Mouse (Mus musculus): Measurements from ENCODE around the gene Flna. TPM values are rescaled to one million over a fixed set of nuclear protein-coding genes. Genes with fewer than 3 reads are reported as not detected.
A peak's percentile ranks its signal among the peaks of the same experiment; 100 is the strongest.

The Flna gene
- total RNA-seq (2021) = 100 to 1,000 TPM; 434 to 445 TPM

DNA sequence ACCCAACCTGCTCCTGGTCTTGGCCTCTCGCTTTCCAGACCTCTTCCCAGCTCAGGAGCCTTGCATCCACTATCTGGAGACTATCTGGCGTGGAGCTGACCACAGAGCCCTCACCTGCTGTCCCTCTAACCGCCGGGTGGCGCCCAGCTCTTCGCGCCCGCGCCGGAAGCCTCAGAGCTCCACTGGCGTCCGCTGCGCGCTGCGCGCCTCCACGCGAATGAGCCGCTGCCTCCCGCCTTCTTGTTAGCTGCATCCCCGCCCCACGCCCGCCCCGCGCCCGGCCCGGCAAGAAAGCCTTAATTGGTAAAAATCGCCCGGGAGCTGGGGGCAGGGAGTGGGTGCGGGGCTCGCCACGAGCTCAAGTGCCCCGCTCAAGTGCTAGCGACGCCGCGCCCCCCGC is at the start of gene Flna:
Flna (minus strand) TSS at position 206 of the 400 bp plus-strand sequence.
- peak; percentile 54 for DNase-seq
- intact Hi-C loops (cut with DNase I) = loop anchor here (5.0 to 10.0 kb wide), 2 partner anchors 135 to 163 kb away; no protein-coding TSS in a partner anchor

DNA sequence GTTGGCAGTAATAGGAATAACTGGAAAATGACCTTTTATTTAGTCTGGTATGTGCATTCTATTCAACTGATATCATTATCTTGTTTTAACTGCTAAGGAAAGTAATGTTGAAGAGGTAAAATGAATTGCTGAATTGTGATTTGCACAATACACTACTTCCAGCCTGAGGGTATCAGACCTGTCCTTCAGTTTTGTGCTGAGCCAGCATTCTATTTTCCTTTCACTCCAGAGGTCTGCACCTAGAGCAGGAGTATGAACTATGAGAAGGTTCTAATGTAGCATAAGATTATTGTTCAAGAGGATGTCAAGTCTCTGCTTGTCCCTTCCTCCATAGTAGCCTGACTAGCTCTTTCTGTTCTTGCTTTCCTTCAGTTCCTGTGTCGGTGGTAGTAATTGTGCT is 48.7 kb upstream of the Flna start:
- intact Hi-C loops (cut with DNase I) = no loop called here
- no peak for DNase-seq

DNA sequence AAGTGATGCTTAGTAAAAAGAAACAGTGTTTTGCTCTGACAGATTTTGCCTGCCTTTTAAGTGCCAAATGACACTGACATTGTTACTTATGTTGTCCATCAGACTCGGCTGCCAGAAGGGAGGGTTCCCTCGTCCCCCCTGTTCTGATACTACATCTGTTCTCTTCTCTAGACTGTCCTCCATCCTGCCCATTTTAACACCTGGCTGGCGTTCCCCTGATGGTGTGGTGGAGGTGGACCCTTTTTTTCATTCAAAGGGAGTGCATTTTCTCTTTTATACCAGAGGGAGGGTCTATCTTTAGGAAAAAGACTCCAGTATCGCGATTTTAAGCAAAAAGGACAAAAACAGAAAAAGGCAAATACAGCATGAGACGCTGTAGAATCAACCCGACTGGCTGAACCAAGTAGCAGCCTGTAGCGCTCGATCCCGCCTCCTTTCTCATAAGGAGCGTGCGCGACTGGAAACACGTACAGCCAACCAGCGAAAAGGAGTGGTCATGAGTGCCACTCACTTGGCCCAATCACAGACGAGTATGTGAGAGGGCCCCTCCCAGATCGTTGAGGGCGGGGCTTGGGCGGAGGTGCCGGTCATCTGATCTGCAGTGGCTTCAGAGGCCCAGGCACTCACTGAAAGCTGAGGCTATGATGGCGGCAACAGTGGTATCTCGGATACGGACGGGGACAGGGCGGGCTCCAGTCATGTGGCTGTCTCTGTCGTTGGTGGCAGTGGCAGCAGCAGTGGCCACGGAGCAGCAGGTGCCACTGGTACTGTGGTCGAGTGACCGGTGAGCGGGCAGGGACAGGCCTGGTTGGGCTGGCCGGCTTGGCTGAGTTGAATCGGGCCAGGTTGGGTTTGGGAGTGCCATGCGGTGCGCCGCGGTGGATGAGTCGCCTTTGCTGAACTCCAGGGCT is 47.2 kb upstream of the Flna start, which contains the start of gene Atp6ap1:
Atp6ap1 (plus strand) TSS at position 560 of the 911 bp plus-strand sequence.
- DNase-seq = peak; percentile 94
- intact Hi-C loops (cut with DNase I) = no loop called here

DNA sequence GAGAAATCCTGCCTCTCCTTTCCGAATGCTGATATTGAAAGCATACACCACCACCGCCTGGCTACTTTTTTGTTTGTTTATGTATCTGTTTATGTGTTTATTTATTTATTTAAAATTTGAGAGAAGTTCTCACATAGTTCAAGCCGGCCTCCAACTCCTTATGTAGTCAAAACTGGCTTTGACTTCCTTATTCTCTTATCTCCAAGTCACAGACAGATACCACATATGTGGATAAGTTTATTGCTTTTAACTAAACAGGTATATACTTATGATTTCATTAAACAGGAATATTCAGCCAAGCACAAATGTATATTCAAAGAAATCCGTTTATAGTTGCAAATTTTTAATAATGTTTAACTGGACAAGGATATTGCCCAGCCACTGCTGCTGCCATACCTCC is 43.8 kb upstream of the Flna start:
- intact Hi-C loops (cut with DNase I) = no loop called here
- no peak for DNase-seq

DNA sequence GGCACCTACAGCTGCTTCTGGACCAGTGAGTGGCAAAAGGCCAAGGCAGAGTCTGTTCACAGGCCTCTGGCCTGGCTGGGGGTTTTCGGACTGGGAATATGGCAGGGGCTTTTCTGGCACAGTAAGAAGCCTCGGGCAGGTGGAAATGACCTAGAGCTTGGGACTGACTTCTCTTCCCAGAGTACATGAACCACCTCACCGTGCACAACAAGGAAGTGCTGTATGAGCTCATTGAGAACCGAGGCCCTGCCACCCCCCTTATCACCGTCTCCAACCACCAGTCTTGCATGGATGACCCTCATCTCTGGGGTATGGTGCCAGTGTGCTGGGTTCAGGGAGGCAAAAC is 33.4 kb upstream of the Flna start:
- no peak for DNase-seq
- intact Hi-C loops (cut with DNase I) = no loop called here

DNA sequence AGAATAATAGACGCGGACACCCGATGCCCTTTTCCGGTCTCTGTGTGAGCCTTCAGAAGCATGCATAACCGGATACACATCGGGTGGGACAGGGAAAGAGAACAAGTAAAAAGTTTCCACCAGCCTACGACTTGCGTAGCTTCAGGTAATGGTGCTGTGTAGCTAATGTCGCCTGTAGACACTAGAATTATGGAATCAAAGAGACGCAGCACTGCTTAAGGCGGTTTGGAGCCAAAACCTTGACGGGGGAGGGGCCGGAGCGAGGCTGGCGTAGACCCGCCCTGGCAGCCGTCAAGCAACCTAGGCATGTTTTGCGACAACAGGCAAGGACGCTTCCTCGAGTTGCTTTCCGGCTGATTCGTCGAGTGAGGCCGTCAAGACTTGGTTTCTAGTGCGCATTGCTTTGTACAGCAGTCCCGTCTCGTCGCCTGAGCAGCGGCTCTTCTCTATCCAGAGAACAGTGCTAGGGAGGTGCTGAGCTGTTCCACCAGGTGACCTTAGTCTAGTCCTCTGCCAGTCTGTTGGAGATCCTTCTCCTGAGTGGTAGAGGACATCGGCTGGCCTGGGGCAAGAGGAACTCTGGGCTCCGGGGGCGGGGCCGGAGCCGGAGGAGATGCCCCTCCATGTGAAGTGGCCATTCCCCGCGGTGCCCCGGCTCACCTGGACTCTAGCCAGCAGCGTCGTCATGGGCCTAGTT is 32.9 kb upstream of the Flna start:
- peak; percentile 86 for DNase-seq
- intact Hi-C loops (cut with DNase I) = no loop called here

DNA sequence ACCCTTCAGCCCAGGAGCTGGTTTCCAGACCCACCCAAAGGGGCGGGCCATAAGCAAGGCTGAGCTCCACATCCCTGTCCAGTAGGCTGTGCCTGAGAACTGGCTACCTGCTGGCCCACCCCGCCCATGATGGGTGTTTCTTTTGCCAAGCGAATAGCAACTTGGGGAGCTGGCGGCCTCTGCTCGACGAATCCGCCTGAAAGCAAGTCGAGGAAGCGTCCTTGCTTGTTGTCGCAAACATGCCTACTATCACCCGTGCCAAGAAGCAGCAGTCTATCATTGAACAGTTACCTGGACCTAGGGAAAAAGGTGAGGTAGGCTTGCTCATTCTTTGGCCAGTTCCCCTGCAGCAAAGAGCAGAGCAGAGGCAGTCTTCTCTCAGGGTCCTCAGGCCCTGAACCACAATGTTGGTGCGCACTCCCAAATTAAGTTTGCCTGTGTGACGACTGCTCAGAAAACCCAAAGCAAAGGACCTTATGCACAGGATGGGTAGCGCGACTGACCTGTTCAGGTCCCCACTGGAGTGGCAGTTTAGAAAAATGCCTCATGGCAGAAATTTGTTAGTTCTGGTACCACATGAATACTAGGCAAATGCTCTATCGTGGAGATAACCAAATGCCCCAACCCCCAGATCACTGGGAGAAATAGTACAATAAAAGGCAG is 32.2 kb upstream of the Flna start, which contains the start of the genes Taz and Dnase1l1:
Taz (plus strand) TSS at position 181 of the 663 bp plus-strand sequence.
Dnase1l1 (minus strand) TSS at position 606 of the 663 bp plus-strand sequence.
- peak; percentile 63 for DNase-seq
- intact Hi-C loops (cut with DNase I) = no loop called here

DNA sequence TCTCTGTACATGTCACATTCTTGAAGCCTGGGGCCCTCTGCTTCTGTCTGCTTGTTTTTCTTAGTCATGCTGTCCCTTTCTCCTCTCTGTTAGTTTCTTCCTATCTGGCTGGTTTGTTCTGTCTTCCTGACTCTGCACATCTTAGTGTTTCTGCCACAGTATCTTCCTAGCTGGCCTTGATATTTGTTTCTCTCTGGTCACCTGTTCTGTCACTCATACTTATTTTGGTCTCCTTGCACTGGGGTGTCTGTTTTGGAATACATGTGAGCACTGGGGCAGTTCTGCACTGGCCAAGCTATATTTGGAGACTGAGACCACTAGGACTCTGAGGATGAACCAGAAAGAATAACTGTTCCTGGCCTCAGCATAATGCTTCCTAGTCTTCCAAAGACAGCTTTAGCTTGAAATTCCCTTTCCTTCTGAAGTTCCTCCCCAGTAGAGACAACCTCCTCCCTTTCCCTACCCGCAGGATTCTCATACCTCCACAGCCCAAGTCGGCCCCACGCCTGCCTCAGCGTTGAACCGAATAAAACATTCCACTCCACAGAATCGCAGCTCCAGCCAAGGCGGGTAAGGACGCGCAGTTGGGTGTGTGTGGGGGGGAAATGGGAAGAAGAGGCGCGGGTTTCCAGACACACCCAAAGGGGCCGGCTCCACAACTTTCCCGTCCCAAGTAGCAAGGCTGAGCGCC is 31.6 kb upstream of the Flna start:
- intact Hi-C loops (cut with DNase I) = no loop called here
- no peak for DNase-seq

DNA sequence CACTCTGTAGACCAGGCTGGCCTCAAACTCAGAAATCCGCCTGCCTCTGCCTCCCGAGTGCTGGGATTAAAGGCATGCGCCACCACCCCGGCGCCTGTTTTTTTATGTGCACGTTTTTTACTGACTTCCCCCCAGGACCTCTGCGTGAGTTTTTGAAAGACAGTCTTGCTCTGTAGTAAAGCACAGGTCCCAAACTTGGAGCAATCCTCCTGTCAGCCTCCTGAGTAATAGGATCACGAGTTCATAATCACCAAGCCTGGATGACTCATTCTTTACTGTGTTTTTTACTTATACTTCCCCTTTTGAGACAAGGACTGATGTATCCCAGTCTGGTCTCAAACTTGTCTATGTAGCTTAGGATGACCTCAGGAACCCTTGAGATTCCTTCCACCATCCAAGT is 28.3 kb upstream of the Flna start:
- no peak for DNase-seq
- intact Hi-C loops (cut with DNase I) = no loop called here

DNA sequence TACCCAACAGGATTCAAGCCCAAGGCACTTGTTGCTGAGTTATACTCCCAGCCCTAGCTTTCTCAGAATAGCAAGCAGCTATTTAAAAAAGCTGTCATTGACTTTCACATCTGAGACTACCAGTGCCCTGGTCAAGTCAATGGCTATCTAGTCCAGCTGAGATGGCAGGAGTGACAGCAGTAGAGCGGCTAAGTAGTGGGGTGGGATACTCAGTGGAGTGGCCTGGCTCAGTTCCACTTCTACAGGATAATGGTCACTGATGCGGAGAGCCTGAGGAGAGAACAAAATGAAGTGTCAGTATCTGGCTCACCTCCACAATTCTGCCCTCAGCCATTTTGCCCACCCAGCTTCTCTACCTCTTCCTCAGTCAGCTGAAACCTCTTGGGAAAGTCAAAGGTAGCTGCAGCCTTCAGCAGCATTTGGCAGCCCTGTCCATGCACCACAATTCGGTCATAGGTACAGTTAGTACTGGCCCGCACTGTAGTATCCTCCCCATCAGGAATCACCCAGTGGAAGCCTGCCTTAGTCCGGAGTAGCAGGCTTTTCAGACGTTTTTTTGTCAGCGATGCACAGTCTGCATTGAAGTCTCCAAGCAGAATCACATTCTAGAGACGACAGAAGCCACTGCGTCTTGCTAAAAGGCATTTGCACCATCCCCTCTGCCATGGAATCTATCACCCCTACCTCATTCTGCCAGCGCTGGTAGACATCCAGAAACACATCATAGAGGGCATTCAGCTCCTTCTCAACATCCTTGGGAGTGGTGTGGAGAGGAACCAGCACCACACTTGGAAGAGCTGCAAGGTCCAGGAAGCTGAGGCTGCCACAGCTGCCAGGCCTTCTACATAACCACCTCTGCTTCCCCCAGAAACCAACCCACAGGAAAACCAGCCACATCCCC is 24.1 kb upstream of the Flna start:
- intact Hi-C loops (cut with DNase I) = loop anchor here (5.0 kb wide), 1 partner anchor 34 kb away; no protein-coding TSS in a partner anchor

DNA sequence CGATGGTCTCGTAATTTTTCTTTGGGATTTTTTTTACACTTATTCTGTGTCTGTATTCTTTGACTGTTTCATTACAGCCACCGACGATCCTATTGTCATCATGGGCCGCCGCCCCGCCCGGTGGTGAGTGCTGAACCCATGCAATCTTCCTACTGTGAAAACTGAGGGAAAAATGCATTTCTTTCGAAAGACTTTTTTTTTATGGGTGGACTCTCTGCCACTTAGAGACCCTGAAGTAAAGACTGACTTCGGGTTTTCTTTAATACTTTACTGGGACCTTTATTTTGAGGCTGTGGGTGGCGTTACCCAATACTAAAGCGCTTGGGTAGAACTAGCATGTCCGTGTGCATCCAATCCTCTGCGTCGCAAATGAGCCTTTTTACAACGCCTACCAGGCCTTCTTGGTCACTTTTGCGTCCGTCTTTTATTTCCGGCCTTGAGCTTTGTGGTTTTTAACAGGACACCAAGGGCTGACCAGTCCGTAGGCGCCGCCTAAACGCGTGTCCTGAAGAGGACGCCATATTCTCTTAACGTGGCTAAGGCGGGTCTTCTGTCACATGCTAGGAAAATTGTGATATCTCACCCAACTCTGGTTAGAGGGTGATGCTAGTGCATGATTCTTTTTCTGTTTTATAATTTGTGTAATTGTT is 21.4 kb upstream of the Flna start:
- intact Hi-C loops (cut with DNase I) = loop anchor here (5.0 kb wide), 1 partner anchor 36 kb away; no protein-coding TSS in a partner anchor

More for the DNA sequence above, 24.1 kb upstream of the Flna start:
- DNase-seq = no peak

DNA sequence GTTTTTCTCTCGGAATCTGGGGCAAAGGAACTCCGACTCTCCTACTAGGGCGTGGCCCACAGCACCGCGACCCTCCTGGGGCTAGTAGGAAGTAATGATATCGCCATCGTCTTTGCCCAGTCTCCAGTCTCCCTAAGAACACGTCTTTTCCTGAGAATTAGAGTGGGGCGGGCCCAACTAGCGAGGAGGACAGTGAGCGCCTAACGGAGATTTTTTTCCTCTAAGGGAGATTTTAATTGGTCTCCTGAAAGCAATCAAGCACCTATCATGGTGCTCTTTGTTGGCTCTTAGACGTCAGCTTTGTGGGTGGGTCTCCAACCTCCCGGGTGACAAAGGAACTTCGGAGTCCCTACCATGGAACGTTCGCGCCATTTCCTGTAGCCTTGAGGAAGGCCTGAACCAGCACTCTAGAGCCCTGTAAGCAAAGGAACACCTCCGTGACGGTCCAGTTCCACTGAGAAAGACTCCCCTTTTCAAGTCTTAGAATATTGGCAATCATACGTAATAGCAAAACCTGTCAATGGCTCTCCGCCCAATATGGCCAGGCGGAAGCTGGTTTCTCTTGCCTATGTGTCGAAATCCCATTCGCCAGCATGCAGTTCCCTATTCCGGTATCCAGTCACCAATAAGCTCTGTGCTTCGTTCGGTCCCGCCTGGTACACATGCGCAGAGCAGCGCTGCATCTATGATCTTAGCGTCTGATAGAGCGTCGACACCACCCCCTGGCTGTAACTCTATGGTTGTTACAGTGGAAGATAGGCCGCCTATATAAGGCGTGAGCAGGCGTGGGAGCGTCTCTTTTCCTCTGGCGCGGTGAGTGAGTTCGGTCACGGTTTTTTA is 20.7 kb upstream of the Flna start, which contains the start of gene Rpl10:
Rpl10 (plus strand) TSS at position 751 of the 840 bp plus-strand sequence.
- intact Hi-C loops (cut with DNase I) = loop anchor here (5.0 kb wide), 1 partner anchor 37 kb away; no protein-coding TSS in a partner anchor
- peak; percentile 91 for DNase-seq

More for the DNA sequence above, 21.4 kb upstream of the Flna start:
- no peak for DNase-seq

DNA sequence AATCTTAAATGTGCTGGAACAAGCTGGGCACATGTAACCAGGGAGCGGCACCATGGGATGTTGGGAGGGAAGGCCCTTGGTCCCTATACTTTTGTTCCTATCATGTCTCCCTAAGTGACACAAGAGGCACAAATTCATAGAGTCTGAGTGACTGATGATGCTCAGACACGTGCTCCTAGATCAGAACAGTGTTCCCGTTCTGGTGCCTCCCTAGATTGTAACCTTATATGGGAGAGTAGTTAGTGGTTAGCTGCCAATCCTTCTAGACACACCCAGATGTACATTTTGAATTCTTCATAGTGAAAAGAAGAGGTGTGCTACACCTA is 20.1 kb upstream of the Flna start:
- intact Hi-C loops (cut with DNase I) = loop anchor here (5.0 kb wide), 1 partner anchor 38 kb away; no protein-coding TSS in a partner anchor
- no peak for DNase-seq

DNA sequence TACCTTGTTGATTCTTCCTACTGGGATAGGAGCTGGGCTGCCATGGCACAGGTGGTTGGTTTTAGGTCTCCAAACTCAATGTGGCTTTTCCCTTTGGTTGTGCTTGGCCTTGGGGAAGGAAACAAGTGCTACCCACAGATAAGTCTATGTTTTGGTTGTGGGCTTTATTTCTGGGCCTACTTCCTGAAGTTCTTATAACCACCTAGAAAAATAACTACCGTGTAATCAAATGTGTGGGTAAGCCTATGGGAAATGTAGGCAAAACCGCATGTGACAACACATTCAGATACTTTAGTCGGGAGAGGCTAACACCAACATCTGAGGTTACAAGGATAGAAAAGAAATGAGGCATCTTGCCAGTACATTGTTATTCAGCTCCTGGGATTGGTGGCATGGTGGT is 8.1 kb upstream of the Flna start:
- no peak for DNase-seq

DNA sequence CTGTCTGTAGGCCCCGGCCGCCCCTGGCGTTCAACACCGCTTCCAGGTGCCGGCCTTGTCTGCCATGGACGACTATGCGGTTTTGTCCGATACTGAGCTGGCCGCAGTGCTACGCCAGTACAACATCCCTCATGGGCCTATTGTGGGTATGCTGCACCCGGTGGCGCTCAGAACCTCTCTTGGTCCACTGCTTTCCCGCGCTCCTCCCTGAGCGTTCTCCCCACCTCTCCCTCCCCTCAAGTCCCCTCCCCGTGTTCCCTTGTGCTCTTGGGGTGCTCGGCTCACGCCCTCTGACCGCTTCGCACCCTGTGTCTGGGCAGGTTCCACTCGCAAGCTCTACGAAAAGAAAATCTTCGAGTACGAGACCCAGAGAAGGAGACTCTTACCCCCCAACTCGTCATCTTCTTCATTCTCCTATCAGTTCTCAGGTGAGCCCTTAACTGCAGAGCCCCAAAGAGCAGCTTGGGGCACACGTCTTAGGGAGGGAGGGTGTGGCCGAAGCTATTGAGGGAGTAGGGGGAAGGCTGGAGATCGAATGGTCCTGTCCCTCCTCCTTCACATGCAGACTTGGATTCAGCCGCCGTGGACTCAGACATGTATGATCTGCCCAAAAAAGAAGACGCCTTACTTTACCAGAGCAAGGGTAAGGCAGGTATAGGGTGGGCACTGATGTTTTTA is 5.4 kb upstream of the Flna start:
- intact Hi-C loops (cut with DNase I) = no loop called here
- no peak for DNase-seq

More for the DNA sequence above, 8.1 kb upstream of the Flna start:
- intact Hi-C loops (cut with DNase I) = no loop called here

DNA sequence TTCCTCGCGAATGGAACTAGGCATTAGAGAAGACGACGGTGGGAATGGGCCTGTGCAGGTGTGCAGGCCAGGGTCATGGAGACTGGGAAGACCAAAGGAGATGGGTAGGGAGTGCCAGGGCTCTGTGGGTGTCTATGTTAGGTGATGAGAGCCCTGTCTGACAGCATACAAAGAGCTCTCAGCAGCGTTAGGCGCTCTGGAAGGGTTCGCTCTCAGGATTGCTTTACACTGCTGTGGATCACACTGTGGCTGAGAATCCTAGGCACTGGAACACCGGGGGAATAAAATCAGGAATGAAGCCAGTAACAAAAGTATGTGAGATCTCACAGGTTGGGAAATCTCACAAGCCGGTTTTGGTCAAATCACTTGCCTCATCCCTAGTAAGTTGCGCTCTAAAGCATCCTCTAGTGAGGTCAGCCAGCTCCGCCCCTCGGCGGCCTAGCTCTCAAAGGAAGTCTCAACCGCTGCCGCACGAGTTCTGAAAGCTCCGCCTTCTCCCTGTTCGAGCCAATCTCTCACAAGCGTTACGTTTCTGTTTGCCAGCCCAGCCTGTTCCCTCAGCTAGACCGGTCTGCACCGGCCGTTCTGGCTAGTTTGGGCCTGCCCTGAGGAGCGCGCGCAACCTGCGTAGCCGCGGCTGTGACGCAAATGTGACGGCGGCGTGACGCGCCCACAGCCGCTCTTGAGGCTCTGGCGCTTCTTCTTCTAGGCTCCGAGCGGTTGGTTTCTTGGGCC is 4.7 kb upstream of the Flna start, which contains the start of gene Emd:
Emd (plus strand) TSS at position 535 of the 735 bp plus-strand sequence.
- DNase-seq = peak; percentile 89
- intact Hi-C loops (cut with DNase I) = no loop called here

Measured in left cerebral cortex, postnatal 4 days (tissue).